Mouse (Mus musculus): Measurements from ENCODE around the gene Tas2r115.

GRCm38 (mm10) chr6:132711828-132712227 is 26.0 kb downstream of the Tas2r115 start, which contains the start of gene Tas2r122:
- TF ChIP-seq CTCF (IDR thresholded peaks at IDR 0.05; ENCODE audit: low read depth): no peak
- no peak for TF ChIP-seq EP300 (IDR thresholded peaks at IDR 0.05; ENCODE audit: low read depth)
